Mouse (Mus musculus): ENCODE measurements at regions not wholly inside any gene's neighbourhood (a gene's known extent, or its start where the extent isn't known, plus 50 kb on each side); places are given as distances from the start of the nearest gene placed in this dataset.

DNA sequence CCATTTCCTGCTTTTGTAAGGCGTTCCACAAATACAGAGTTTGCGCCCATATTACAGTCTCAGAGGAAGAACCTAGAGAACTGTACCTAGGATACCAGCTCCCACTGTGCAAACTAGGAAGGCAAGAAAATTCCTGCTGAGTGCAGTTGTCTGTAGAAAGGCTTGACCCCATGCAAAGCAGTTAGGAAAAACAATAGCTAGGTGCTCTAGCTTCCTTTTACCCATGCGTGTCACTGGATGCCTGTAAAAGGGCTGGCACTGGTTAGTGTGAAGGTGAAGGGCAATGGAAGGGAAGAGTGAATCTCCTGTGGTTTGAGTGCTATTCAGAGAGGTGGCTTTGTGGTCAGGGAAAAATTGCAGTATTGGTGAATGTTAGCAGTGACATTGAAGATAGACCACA is 137.7 kb upstream of the Adra1d start:
- TF ChIP-seq CTCF (IDR thresholded peaks at IDR 0.05) (no peak), POLR2A (IDR thresholded peaks at IDR 0.05; ENCODE audit: insufficient read depth, low read depth, low read length) (no peak), EP300 (IDR thresholded peaks at IDR 0.05; ENCODE audit: insufficient read depth, low read depth, low read length) (no peak)
